Mouse (Mus musculus): ENCODE measurements at regions not wholly inside any gene's neighbourhood (a gene's known extent, or its start where the extent isn't known, plus 50 kb on each side); places are given as distances from the start of the nearest gene placed in this dataset.
A peak's percentile ranks its signal among the peaks of the same experiment; 100 is the strongest.

DNA sequence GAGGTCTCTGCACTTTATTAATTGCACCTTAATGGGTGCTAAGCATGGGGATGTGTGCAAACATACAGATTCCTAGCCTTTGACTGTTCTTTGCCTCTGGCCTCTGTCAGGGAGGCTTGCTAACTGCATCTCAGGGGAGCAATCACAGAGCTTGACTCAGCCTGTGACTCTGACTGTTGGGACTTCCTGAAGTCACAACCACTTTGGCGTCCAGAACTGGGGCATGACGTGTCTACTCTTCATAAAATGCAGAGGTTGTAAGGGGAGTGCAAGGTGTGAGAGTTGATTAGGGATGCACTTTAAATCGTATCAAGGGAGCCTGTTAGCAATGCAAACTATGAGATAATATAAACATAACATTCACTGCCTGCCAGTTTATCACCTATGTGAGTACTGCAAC is 125.2 kb upstream of the Mef2c start:
- Histone ChIP-seq H3K27me3 (ENCODE audit: insufficient read depth, low read length) (no peaks in the 10 kb centered on the region), H3K27ac (ENCODE audit: low read length) (no peak overlapping the region), H3K9me3 (ENCODE audit: low read length) (no peaks in the 10 kb centered on the region), H3K4me2 (replicated peaks; ENCODE audit: low read depth, low read length) (no peak overlapping the region), H3K4me1 (ENCODE audit: insufficient read depth, low read length) (no peaks in the 10 kb centered on the region), H3K4me3 (ENCODE audit: low read length) (no peak overlapping the region), H3K9ac (replicated peaks; ENCODE audit: low read length) (no peak overlapping the region), H3K36me3 (ENCODE audit: insufficient read depth, low read length) (no peaks in the 10 kb centered on the region)
- ATAC-seq (ENCODE audit: low FRiP score, low TSS enrichment): no peak
- 53% methylated on average over 3 of the region's 3 CpGs for WGBS

DNA sequence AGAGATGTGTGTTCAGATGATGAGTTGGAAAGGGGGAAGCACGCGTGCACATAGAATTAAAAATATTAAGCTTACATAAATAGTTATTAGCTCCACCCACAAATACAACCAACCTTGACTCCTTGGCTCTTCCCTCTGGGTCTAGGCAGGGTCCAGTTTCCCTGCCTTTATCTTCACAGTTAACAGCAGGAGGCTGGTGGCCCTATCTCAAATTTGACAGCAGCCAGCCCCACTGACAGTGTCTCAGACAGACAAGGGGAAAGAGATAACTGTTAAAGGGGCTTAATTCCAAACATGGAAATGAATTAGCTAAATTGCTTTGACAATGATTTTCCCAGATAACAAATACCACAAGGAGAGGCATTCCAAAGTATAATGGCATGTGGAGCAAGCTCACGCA is 121.2 kb upstream of the Mef2c start:
- Histone ChIP-seq H3K4me2 (replicated peaks; ENCODE audit: low read depth, low read length) (no peak overlapping the region), H3K27ac (ENCODE audit: low read length) (no peak overlapping the region), H3K9me3 (ENCODE audit: low read length) (no peaks in the 10 kb centered on the region), H3K4me1 (ENCODE audit: insufficient read depth, low read length) (no peaks in the 10 kb centered on the region), H3K4me3 (ENCODE audit: low read length) (no peak overlapping the region), H3K36me3 (ENCODE audit: insufficient read depth, low read length) (no peaks in the 10 kb centered on the region), H3K9ac (replicated peaks; ENCODE audit: low read length) (no peak overlapping the region), H3K27me3 (ENCODE audit: insufficient read depth, low read length) (no peaks in the 10 kb centered on the region)
- no peak for ATAC-seq (ENCODE audit: low FRiP score, low TSS enrichment)
- WGBS: 93% methylated on average over 3 of the region's 3 CpGs

DNA sequence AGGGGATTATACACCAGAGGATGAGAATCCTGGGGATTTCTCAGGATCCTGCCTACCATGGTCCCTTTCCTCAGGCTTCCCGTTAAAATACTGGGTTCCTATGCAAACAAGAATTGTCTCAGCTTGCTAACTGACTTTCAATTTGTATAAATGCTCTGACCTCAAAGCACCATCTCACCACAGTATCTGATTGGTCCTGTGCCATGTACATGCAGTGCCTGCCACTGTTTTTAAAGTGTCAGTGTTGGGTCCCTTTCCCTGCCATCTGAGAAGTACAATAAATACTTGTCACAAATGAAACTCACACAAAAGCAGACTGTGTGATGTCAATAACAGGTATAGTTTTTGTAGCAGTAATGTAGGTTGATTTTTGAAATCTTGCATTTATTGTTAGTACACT is 109.1 kb upstream of the Mef2c start:
- ATAC-seq (ENCODE audit: low FRiP score, low TSS enrichment): no peak
- no peaks in the 10 kb centered on the region for H3K9me3 ChIP-seq (ENCODE audit: low read length)
- H3K27me3 ChIP-seq (ENCODE audit: insufficient read depth, low read length): no peaks in the 10 kb centered on the region
- H3K4me3 ChIP-seq (ENCODE audit: low read length): no peak overlapping the region
- H3K4me2 ChIP-seq (replicated peaks; ENCODE audit: low read depth, low read length): no peak overlapping the region
- no peak overlapping the region for H3K9ac ChIP-seq (replicated peaks; ENCODE audit: low read length)
- no peaks in the 10 kb centered on the region for H3K36me3 ChIP-seq (ENCODE audit: insufficient read depth, low read length)
- no peak overlapping the region for H3K27ac ChIP-seq (ENCODE audit: low read length)
- no peaks in the 10 kb centered on the region for H3K4me1 ChIP-seq (ENCODE audit: insufficient read depth, low read length)
- whole genome bisulfite sequencing: 68% methylated on average over 1 of the region's 1 CpGs

DNA sequence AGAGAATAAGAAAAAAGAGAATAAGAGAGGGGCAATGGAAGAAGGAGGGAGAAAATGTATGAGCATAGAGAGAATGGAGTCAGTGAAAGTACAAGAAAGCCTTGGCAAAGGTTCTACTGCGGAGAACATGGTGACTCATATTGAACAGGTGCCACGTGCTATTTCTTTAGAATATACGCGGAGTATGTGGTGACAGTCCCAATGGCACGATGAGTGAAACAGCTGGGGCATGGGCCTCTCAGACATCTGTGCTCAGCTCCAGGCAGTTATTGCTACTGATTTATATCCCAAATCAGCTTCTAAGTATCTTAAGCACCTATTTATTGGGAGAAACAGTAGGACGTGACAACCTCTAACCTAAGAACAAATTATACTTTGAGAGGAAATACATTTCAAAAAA is 104.5 kb upstream of the Mef2c start:
- 87% methylated on average over 6 of the region's 6 CpGs for WGBS
- H3K27me3 ChIP-seq (ENCODE audit: insufficient read depth, low read length): no peaks in the 10 kb centered on the region
- no peaks in the 10 kb centered on the region for H3K4me1 ChIP-seq (ENCODE audit: insufficient read depth, low read length)
- no peaks in the 10 kb centered on the region for H3K9me3 ChIP-seq (ENCODE audit: low read length)
- no peak overlapping the region for H3K4me3 ChIP-seq (ENCODE audit: low read length)
- ATAC-seq (ENCODE audit: low FRiP score, low TSS enrichment): no peak
- no peak overlapping the region for H3K4me2 ChIP-seq (replicated peaks; ENCODE audit: low read depth, low read length)
- H3K36me3 ChIP-seq (ENCODE audit: insufficient read depth, low read length): no peaks in the 10 kb centered on the region
- H3K9ac ChIP-seq (replicated peaks; ENCODE audit: low read length): no peak overlapping the region
- H3K27ac ChIP-seq (ENCODE audit: low read length): no peak overlapping the region

DNA sequence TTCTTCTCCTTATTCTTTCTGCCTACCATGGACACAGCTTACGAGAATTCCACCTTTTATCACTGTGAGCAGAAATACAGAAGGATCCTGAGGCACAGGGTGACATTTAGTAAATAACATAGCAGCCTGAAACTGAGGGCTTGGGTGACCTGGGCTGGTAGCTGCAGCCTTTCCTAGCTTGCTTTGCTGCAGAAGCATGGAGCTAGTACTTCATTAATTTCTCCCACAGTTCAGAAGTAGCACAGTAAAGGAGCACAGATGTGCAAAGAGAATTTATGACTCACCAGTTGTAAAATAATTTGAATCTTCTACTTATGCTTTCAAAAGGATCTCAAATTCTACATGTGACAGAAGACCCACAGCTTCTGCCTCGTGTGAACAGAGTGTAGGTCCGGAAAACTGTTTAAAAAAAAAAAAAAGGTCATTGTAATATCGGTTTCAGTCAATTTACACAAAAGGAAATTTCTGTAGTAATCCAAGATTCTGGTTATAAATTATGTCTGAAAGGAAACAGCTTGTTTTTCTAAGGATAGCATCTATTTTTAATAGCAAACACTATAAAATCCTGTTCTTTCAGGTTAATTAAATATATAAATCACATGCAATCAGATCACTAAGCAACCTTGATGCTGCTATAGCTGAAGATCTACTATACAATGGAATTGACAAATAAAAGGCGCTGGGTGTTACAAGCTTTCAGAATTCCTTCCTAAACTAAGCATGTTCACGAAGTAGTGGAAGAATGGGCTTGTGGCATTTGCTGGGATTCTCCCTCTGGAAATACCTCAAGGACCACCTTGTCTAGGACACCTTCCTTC is 64.0 kb upstream of the Mef2c start:
- no peak overlapping the region for H3K4me2 ChIP-seq (replicated peaks; ENCODE audit: low read depth, low read length)
- H3K27ac ChIP-seq (ENCODE audit: low read length): 0 out of 2 replicates have a peak overlapping the region, but pooled peaks have one; percentile 11
- 31% methylated on average over 6 of the region's 6 CpGs for WGBS

DNA sequence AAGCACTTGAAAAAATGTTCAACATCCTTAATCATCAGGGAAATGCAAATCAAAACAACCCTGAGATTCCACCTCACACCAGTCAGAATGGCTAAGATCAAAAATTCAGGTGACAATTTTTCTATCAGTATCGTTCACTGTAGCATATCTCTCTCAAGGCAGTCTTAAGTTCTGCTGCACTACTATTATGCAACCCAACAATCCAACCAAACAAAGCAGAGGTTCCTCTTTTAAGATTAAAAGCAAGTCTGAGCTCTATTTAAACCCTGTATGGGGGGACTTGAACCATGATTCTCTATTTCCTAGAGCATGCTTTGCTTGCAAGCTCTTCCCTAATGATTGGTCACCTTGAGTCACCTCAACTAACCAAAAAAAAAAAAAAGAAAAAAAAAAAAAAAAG is 59.6 kb upstream of the Mef2c start:
- Histone ChIP-seq H3K27ac (ENCODE audit: low read length) (no peak overlapping the region), H3K9me3 (ENCODE audit: low read length) (no peaks in the 10 kb centered on the region), H3K36me3 (ENCODE audit: insufficient read depth, low read length) (no peaks in the 10 kb centered on the region), H3K4me1 (ENCODE audit: insufficient read depth, low read length) (0 out of 2 replicates have a peak, but pooled peaks cover 5% of the 10 kb centered on the region), H3K4me2 (replicated peaks; ENCODE audit: low read depth, low read length) (no peak overlapping the region), H3K9ac (replicated peaks; ENCODE audit: low read length) (no peak overlapping the region), H3K4me3 (ENCODE audit: low read length) (no peak overlapping the region), H3K27me3 (ENCODE audit: insufficient read depth, low read length) (no peaks in the 10 kb centered on the region)
- no peak for ATAC-seq (ENCODE audit: low FRiP score, low TSS enrichment)
- 88% methylated on average over 1 of the region's 1 CpGs for WGBS

More for the DNA sequence above, 64.0 kb upstream of the Mef2c start:
- Histone ChIP-seq H3K36me3 (ENCODE audit: insufficient read depth, low read length) (no peaks in the 10 kb centered on the region), H3K4me1 (ENCODE audit: insufficient read depth, low read length) (0 out of 2 replicates have a peak, but pooled peaks cover 5% of the 10 kb centered on the region), H3K27me3 (ENCODE audit: insufficient read depth, low read length) (no peaks in the 10 kb centered on the region), H3K9ac (replicated peaks; ENCODE audit: low read length) (no peak overlapping the region), H3K9me3 (ENCODE audit: low read length) (no peaks in the 10 kb centered on the region), H3K4me3 (ENCODE audit: low read length) (no peak overlapping the region)
- ATAC-seq (ENCODE audit: low FRiP score, low TSS enrichment): peak; percentile 78

DNA sequence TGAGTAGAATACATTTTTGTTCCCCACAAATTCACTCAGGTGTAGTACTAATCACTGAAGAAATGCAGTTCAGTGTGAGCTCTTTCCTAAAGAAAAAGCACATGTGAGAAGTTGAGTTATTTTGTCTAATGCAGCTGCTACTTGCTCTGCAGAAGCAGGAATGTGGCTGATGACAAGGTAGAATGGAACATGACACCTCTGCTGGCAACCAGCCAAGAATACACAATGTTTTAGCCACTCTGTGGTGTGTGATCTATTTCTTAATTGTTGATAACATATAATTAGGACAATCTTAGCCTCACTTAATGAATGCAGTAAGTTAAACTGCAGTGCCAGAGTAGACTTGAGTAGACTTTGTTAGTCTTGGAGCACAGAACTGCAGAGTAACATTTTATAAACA is 53.0 kb upstream of the Mef2c start:
- Histone ChIP-seq H3K9ac (replicated peaks; ENCODE audit: low read length) (no peak overlapping the region), H3K9me3 (ENCODE audit: low read length) (no peaks in the 10 kb centered on the region)
- ATAC-seq (ENCODE audit: low FRiP score, low TSS enrichment): no peak

DNA sequence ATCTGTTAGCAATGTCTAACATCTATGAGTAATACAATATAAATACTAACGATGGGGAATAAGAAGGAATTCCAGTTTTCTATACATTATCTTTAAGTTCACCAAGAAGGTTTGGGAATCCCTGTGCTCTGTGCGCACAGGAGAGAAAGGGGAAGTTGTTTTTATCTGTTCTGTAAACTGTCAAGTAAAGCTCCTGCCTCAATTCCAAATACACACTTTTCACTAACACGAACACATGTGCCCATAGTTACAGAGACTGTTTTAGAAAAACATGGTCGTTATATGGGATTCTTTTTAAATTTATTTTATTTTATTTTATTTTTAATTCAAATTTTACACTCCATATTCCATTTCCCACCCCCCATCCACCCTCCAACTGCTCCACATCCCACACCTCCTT is 50.8 kb upstream of the Mef2c start:
- H3K9ac ChIP-seq (replicated peaks; ENCODE audit: low read length): no peak overlapping the region
- H3K27ac ChIP-seq (ENCODE audit: low read length): no peak overlapping the region
- ATAC-seq (ENCODE audit: low FRiP score, low TSS enrichment): no peak
- H3K4me2 ChIP-seq (replicated peaks; ENCODE audit: low read depth, low read length): no peak overlapping the region
- H3K36me3 ChIP-seq (ENCODE audit: insufficient read depth, low read length): no peaks in the 10 kb centered on the region
- H3K9me3 ChIP-seq (ENCODE audit: low read length): no peaks in the 10 kb centered on the region
- no peak overlapping the region for H3K4me3 ChIP-seq (ENCODE audit: low read length)
- 84% methylated on average over 4 of the region's 4 CpGs for WGBS
- no peaks in the 10 kb centered on the region for H3K27me3 ChIP-seq (ENCODE audit: insufficient read depth, low read length)
- no peaks in the 10 kb centered on the region for H3K4me1 ChIP-seq (ENCODE audit: insufficient read depth, low read length)

More for the DNA sequence above, 53.0 kb upstream of the Mef2c start:
- Histone ChIP-seq H3K27me3 (ENCODE audit: insufficient read depth, low read length) (no peaks in the 10 kb centered on the region), H3K27ac (ENCODE audit: low read length) (no peak overlapping the region), H3K36me3 (ENCODE audit: insufficient read depth, low read length) (no peaks in the 10 kb centered on the region), H3K4me2 (replicated peaks; ENCODE audit: low read depth, low read length) (no peak overlapping the region), H3K4me1 (ENCODE audit: insufficient read depth, low read length) (no peaks in the 10 kb centered on the region), H3K4me3 (ENCODE audit: low read length) (no peak overlapping the region)

Data from kidney, embryonic 16.5 days (tissue).